15 mouse cellular contexts compared by ENCODE assay signal in the genomic region with DNA sequence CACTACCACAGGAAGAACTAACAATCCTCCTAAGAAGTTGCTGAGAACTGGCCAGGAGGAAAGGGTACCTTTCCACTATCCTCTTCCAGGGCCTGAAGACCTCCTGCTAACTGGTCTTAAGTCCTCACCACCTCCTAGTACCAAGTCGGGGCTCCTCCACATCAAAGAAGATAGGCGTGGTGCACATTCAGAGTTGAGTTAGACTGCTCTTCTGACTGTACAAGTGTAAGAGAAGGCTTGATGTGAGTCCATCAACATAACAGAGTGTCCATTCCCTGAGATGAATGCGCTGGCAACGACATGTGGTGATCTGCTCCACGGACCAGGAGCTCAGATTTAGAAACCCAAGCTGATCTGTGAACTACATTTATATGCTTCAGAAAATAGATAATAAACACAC.
"Had no signal": no experiment of that assay in that cellular context is flagged by ENCODE, and none has a peak within 500 bp of the region (broad histone marks: within the 10 kb centered on the region; RNA-seq: fewer than 3 reads in every experiment).

No protein-coding gene starts in this region.

- H3K9ac ChIP-seq: lung, embryonic 15.5 days; midbrain, embryonic 13.5 days; midbrain, embryonic 15.5 days; neural tube, embryonic 12.5 days; stomach, embryonic 15.5 days had no signal

- H3K36me3 ChIP-seq: lung, embryonic 15.5 days; midbrain, embryonic 13.5 days; midbrain, embryonic 15.5 days; neural tube, embryonic 12.5 days; stomach, embryonic 15.5 days had no signal

- H3K4me3 ChIP-seq: lung, embryonic 15.5 days; megakaryocyte, embryonic 14.5 days; midbrain, embryonic 13.5 days; midbrain, embryonic 15.5 days; neural tube, embryonic 12.5 days; stomach, embryonic 15.5 days had no signal

- H3K27ac ChIP-seq: lung, embryonic 15.5 days; macrophage; midbrain, embryonic 13.5 days; midbrain, embryonic 15.5 days; neural tube, embryonic 12.5 days; stomach, embryonic 15.5 days; stomach, postnatal 0 days had no signal

- H3K9me3 ChIP-seq: lung, embryonic 15.5 days; megakaryocyte, embryonic 14.5 days; midbrain, embryonic 13.5 days; midbrain, embryonic 15.5 days; neural tube, embryonic 12.5 days; stomach, embryonic 15.5 days had no signal

- DNase-seq: lung, adult 2 months; lung, postnatal 14 days; lung, postnatal 36 days; right cerebral cortex, postnatal 14 days; thymus, adult 2 months; thymus, postnatal 25 days; thymus, postnatal 4 days had no signal

- H3K4me1 ChIP-seq: lung, embryonic 15.5 days; midbrain, embryonic 15.5 days; neural tube, embryonic 12.5 days; stomach, embryonic 15.5 days had no signal
